Mouse (Mus musculus): Measurements from ENCODE around the gene Inka1. TPM values are rescaled to one million over a fixed set of nuclear protein-coding genes. Genes with fewer than 3 reads are reported as not detected.

The Inka1 gene
- polyA plus RNA-seq, 1 experiment from 2014 or later, result 30.6 TPM

DNA sequence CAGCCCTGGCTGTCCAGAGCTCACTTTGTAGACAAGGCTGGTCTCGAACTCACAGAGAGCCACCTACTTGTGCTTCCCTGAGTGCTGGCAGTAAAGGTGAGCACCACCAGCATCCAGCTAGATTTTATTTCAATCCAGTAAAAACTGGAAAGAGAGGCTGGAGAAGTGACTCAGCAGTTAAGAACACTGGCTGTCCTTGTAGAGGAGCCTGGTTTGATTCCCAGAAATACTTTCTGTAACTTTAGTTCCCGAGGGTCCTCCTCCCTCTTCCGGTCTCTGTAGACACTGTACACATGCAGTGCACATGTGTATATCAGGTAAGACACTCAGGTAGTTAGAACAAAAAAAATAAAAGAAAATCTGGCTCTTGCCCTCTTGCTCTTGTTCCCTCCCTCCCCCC lies 2.3 kb upstream of the Inka1 start:
- ATAC-seq (no peak), DNase-seq (no peak)
- no peak overlapping the region for H3K9ac ChIP-seq (replicated peaks)
- 76% methylated on average over 3 of the region's 3 CpGs for WGBS (ENCODE audit: insufficient replicate concordance)
- peaks cover 12% of the 10 kb centered on the region for H3K36me3 ChIP-seq (replicated peaks; ENCODE audit: insufficient read depth, low read length)
- no peak overlapping the region for H3K4me3 ChIP-seq (ENCODE audit: low read depth, low read length)
- H3K27me3 ChIP-seq (ENCODE audit: insufficient read depth, low read length), result no peaks in the 10 kb centered on the region
- H3K4me2 ChIP-seq (ENCODE audit: low read depth, low read length), result no peak overlapping the region
- TF ChIP-seq EP300 (IDR thresholded peaks at IDR 0.05; ENCODE audit: low read depth) (no peak), CTCF (IDR thresholded peaks at IDR 0.05; ENCODE audit: low read depth) (no peak)
- H3K4me1 ChIP-seq (ENCODE audit: insufficient read depth), result peaks cover 24% of the 10 kb centered on the region
- no peaks in the 10 kb centered on the region for H3K9me3 ChIP-seq (ENCODE audit: low read length)
- H3K27ac ChIP-seq (ENCODE audit: low read depth), result no peak overlapping the region

DNA sequence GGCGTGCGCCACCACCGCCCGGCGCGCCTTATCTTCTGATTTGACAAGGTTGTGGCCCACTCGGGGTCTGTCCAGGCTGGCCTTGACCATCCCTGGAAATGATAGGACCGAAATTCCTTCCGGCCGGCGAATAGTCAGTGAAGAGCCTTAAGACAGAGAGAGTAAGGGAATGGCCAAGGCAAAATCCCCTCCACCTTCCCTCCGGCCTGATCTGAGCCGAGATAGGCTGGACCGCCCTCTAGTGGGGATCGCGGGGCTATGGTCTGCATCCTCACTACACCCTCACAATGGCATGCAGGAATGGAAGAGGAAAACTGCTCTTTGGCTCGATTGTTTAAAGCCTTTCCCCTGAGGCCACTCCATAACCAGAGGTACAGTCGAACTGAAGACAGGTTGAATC lies 697 bp upstream of the Inka1 start:
- TF ChIP-seq CTCF (IDR thresholded peaks at IDR 0.05; ENCODE audit: low read depth) (peak; percentile 93), EP300 (IDR thresholded peaks at IDR 0.05; ENCODE audit: low read depth) (no peak)
- WGBS (ENCODE audit: insufficient replicate concordance), result 1% methylated on average over 18 of the region's 18 CpGs
- Histone ChIP-seq H3K4me1 (ENCODE audit: insufficient read depth) (peaks cover 40% of the 10 kb centered on the region), H3K27ac (ENCODE audit: low read depth) (peak overlapping the region; percentile 95), H3K4me3 (ENCODE audit: low read depth, low read length) (peak overlapping the region; percentile 63), H3K36me3 (replicated peaks; ENCODE audit: insufficient read depth, low read length) (peaks cover 25% of the 10 kb centered on the region), H3K9me3 (ENCODE audit: low read length) (no peaks in the 10 kb centered on the region), H3K27me3 (ENCODE audit: insufficient read depth, low read length) (no peaks in the 10 kb centered on the region), H3K9ac (replicated peaks) (peak overlapping the region; percentile 83; the same call in 1 of the 2 replicates), H3K4me2 (ENCODE audit: low read depth, low read length) (peak overlapping the region; percentile 87)
- peak; percentile 85 for DNase-seq
- peak; percentile 11; the same call in 1 of the 2 replicates for ATAC-seq

DNA sequence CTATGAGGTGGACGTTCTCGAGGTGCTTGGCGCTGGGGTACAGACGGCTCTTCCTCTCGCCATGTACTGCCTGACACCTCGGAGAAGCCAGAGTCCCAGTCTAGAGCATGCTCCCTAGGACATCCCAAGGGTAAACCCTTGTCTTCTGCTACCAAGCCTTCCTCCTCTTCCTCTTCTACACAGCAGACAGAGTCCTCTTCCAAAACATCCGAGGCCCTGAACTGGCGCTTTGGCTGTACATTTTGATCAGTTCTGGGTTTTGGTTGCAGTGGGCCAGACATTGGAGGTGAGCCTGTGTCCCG lies 974 bp downstream of the Inka1 start:
- peak overlapping the region; percentile 95 for H3K27ac ChIP-seq (ENCODE audit: low read depth)
- peaks cover 42% of the 10 kb centered on the region for H3K36me3 ChIP-seq (replicated peaks; ENCODE audit: insufficient read depth, low read length)
- ATAC-seq (no peak), DNase-seq (no peak)
- no peaks in the 10 kb centered on the region for H3K27me3 ChIP-seq (ENCODE audit: insufficient read depth, low read length)
- WGBS (ENCODE audit: insufficient replicate concordance), result 29% methylated on average over 9 of the region's 9 CpGs
- peak overlapping the region; percentile 63 for H3K4me3 ChIP-seq (ENCODE audit: low read depth, low read length)
- H3K4me1 ChIP-seq (ENCODE audit: insufficient read depth), result peaks cover 57% of the 10 kb centered on the region
- TF ChIP-seq EP300 (IDR thresholded peaks at IDR 0.05; ENCODE audit: low read depth), result no peak
- TF ChIP-seq CTCF (IDR thresholded peaks at IDR 0.05; ENCODE audit: low read depth), result no peak
- H3K9ac ChIP-seq (replicated peaks), result peak overlapping the region; percentile 83
- no peaks in the 10 kb centered on the region for H3K9me3 ChIP-seq (ENCODE audit: low read length)
- peak overlapping the region; percentile 87 for H3K4me2 ChIP-seq (ENCODE audit: low read depth, low read length)

DNA sequence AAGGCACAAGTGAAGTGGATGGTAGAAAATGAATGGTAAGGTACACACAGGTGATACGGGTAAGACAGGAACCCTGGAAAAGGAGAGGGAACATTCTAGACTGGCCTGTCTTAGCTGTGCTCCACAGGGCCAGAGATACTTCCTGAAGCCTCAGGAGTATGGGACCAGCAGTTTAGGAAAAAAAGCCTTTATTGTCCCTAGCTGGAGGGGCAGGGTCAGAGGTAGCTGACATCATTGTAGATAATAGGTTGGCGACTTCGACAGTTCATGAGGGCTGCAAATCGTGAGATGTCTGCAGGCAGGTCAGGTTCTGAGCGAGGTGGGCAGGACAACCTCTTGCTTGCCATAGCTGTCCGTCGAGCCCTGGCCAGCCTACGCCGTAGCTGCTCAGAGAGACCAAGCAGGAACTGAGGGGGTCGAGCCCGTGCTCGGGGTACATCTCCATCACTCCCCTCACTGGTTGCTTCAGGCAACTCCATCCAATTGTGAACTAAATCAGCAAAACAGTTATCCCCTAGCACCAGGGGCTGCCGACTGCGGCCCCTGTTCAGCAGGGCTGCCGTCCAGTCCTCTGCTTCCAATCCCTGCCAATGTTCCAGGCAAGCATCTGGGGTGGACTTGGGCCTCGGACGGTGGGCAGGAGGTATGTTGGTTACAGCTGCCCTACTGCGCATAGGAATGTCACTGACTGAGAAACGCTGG lies 1.5 kb downstream of the Inka1 start:
- WGBS (ENCODE audit: insufficient replicate concordance), result 37% methylated on average over 19 of the region's 19 CpGs
- Histone ChIP-seq H3K4me3 (ENCODE audit: low read depth, low read length) (peak overlapping the region; percentile 63), H3K9me3 (ENCODE audit: low read length) (no peaks in the 10 kb centered on the region), H3K9ac (replicated peaks) (peak overlapping the region; percentile 83), H3K27ac (ENCODE audit: low read depth) (peak overlapping the region; percentile 95), H3K36me3 (replicated peaks; ENCODE audit: insufficient read depth, low read length) (peaks cover 47% of the 10 kb centered on the region), H3K4me2 (ENCODE audit: low read depth, low read length) (peak overlapping the region; percentile 87), H3K4me1 (ENCODE audit: insufficient read depth) (peaks cover 57% of the 10 kb centered on the region), H3K27me3 (ENCODE audit: insufficient read depth, low read length) (no peaks in the 10 kb centered on the region)
- no peak for TF ChIP-seq CTCF (IDR thresholded peaks at IDR 0.05; ENCODE audit: low read depth)
- TF ChIP-seq EP300 (IDR thresholded peaks at IDR 0.05; ENCODE audit: low read depth), result no peak
- DNase-seq, result peak; percentile 33
- no peak for ATAC-seq

DNA sequence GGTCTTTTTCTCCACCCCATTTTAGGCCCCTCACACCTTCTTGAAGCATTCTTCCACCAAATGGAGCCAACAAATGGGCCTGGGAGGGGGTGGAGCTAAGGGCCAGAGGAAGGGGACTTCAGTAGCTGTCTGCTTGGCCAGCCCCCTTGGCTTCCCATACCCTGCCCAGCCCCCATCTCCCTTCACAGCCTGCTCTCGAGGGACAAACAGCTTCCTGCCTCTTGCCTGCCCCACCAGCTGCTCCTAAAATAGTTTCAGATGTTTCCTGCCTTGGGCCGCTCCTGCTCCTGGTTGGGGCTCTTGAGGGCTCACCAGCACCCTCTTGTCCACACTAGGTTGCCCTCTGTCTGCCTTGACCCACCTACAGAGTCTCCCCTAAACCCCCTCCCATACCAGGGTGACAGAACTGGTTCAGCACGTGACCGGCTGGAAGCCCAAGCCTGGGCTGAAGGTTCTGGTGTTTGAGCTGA lies 2.2 kb downstream of the Inka1 start:
- Histone ChIP-seq H3K27ac (ENCODE audit: low read depth) (peak overlapping the region; percentile 95), H3K4me1 (ENCODE audit: insufficient read depth) (peaks cover 59% of the 10 kb centered on the region), H3K4me3 (ENCODE audit: low read depth, low read length) (peak overlapping the region; percentile 63), H3K9me3 (ENCODE audit: low read length) (no peaks in the 10 kb centered on the region), H3K27me3 (ENCODE audit: insufficient read depth, low read length) (no peaks in the 10 kb centered on the region), H3K4me2 (ENCODE audit: low read depth, low read length) (peak overlapping the region; percentile 87), H3K36me3 (replicated peaks; ENCODE audit: insufficient read depth, low read length) (peaks cover 54% of the 10 kb centered on the region), H3K9ac (replicated peaks) (peak overlapping the region; percentile 83)
- no peak for ATAC-seq
- DNase-seq, result peak; percentile 77
- no peak for TF ChIP-seq EP300 (IDR thresholded peaks at IDR 0.05; ENCODE audit: low read depth)
- no peak for TF ChIP-seq CTCF (IDR thresholded peaks at IDR 0.05; ENCODE audit: low read depth)
- 19% methylated on average over 4 of the region's 4 CpGs for WGBS (ENCODE audit: insufficient replicate concordance)

DNA sequence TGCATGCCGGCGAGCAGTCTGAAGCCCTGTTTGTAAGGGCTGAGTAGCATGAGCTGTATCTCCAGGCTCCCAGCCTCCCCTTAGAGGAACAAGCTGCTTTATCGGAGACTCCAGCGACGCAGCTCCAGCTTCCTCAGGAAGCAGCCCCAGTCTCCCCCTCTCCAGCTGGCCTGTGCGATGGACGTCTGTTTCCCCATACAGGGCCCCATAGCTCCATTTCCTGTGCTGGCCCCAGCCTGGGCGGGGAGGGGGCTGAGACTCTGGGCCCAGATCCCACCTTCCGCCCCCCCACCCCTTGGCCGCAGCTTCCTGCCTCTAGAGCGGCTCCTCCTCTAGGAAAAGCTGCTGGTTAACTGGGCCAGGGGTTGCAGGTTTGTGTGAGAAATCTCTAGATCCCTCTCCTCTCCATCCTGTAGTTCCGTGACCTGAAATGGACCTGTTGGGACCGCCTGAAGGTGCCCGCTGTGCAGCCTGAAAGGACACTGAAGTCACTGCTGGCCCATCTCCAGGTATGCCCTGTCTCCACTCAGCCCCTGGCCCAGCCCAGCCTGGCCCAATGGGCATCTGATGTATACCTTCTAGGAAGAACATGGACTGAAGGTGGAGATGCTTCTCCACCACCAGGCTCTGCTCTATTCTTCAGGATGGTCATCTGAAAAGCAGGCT lies 2.9 kb downstream of the Inka1 start, which contains the start of gene Gm20661:
Gene Gm20661 (plus strand): TSS at position 378 of the 666 bp plus-strand sequence.
- peak within 1 kb of the TSS; percentile 63 for H3K4me3 ChIP-seq (ENCODE audit: low read depth, low read length)
- H3K27ac ChIP-seq (ENCODE audit: low read depth), result peak within 1 kb of the TSS; percentile 95
- peaks cover 64% of the 10 kb centered on the region for H3K4me1 ChIP-seq (ENCODE audit: insufficient read depth)
- H3K9me3 ChIP-seq (ENCODE audit: low read length), result no peaks in the 10 kb centered on the region
- H3K9ac ChIP-seq (replicated peaks), result peak within 1 kb of the TSS; percentile 83
- 16% methylated on average over 14 of the region's 14 CpGs for WGBS (ENCODE audit: insufficient replicate concordance)
- DNase-seq, result peak; percentile 85
- H3K4me2 ChIP-seq (ENCODE audit: low read depth, low read length), result peak within 1 kb of the TSS; percentile 87
- H3K36me3 ChIP-seq (replicated peaks; ENCODE audit: insufficient read depth, low read length), result peaks cover 60% of the 10 kb centered on the region
- TF ChIP-seq CTCF (IDR thresholded peaks at IDR 0.05; ENCODE audit: low read depth) (no peak), EP300 (IDR thresholded peaks at IDR 0.05; ENCODE audit: low read depth) (peak; percentile 94)
- peak; percentile 73 for ATAC-seq
- H3K27me3 ChIP-seq (ENCODE audit: insufficient read depth, low read length), result no peaks in the 10 kb centered on the region

Measured in liver, postnatal 0 days (tissue).